Mouse (Mus musculus): Measurements from ENCODE around the gene Actr5. TPM values are rescaled to one million over a fixed set of nuclear protein-coding genes. Genes with fewer than 3 reads are reported as not detected.

Gene Actr5
- polyA plus RNA-seq, 1 experiment from 2014 or later = 5.6 TPM

GRCm38 (mm10) chr2:158680357-158680889 lies 55.7 kb downstream of the Actr5 start:
- H3K9ac ChIP-seq = no peak overlapping the region
- H3K4me3 ChIP-seq = no peak overlapping the region
- 64% methylated on average over 10 of the region's 10 CpGs for WGBS
- H3K27ac ChIP-seq = no peak overlapping the region
- no peaks in the 10 kb centered on the region for H3K9me3 ChIP-seq (replicated peaks)
- H3K36me3 ChIP-seq = no peaks in the 10 kb centered on the region
- peaks cover 9% of the 10 kb centered on the region for H3K4me1 ChIP-seq (replicated peaks)
- ATAC-seq (replicated peaks; ENCODE audit: insufficient number of reproducible peaks, insufficient read depth, low FRiP score, low read depth) = no peak
- no peak overlapping the region for H3K4me2 ChIP-seq
- no peaks in the 10 kb centered on the region for H3K27me3 ChIP-seq

- H3K4me3 ChIP-seq = no peak overlapping the region
- no peak overlapping the region for H3K9ac ChIP-seq
- no peak overlapping the region for H3K27ac ChIP-seq
- ATAC-seq (replicated peaks; ENCODE audit: insufficient number of reproducible peaks, insufficient read depth, low FRiP score, low read depth) = no peak
- WGBS = 80% methylated on average over 6 of the region's 6 CpGs
- H3K27me3 ChIP-seq = no peaks in the 10 kb centered on the region
- H3K9me3 ChIP-seq (replicated peaks) = no peaks in the 10 kb centered on the region
- H3K4me1 ChIP-seq (replicated peaks) = peaks cover 9% of the 10 kb centered on the region
- no peaks in the 10 kb centered on the region for H3K36me3 ChIP-seq
- H3K4me2 ChIP-seq = no peak overlapping the region
Observed at GRCm38 (mm10) chr2:158681714-158682113, 57.0 kb downstream of the Actr5 start.

- ATAC-seq (replicated peaks; ENCODE audit: insufficient number of reproducible peaks, insufficient read depth, low FRiP score, low read depth) = no peak
- H3K36me3 ChIP-seq = no peaks in the 10 kb centered on the region
- WGBS = 59% methylated on average over 11 of the region's 11 CpGs
- H3K9ac ChIP-seq = no peak overlapping the region
- no peaks in the 10 kb centered on the region for H3K9me3 ChIP-seq (replicated peaks)
- peak overlapping the region; percentile 35 for H3K27ac ChIP-seq
- H3K27me3 ChIP-seq = no peaks in the 10 kb centered on the region
- H3K4me1 ChIP-seq (replicated peaks) = peaks cover 9% of the 10 kb centered on the region
- no peak overlapping the region for H3K4me2 ChIP-seq
- H3K4me3 ChIP-seq = no peak overlapping the region
Observed at GRCm38 (mm10) chr2:158682344-158683037, 57.8 kb downstream of the Actr5 start.

GRCm38 (mm10) chr2:158683038-158683413 lies 58.3 kb downstream of the Actr5 start:
- H3K9ac ChIP-seq = no peak overlapping the region
- no peak; the same call in 1 of the 2 replicates for ATAC-seq (replicated peaks; ENCODE audit: insufficient number of reproducible peaks, insufficient read depth, low FRiP score, low read depth)
- H3K27ac ChIP-seq = peak overlapping the region; percentile 35; the same call in 1 of the 2 replicates
- 26% methylated on average over 4 of the region's 4 CpGs for WGBS
- H3K4me2 ChIP-seq = no peak overlapping the region
- H3K4me3 ChIP-seq = no peak overlapping the region
- no peaks in the 10 kb centered on the region for H3K9me3 ChIP-seq (replicated peaks)
- H3K27me3 ChIP-seq = no peaks in the 10 kb centered on the region
- H3K4me1 ChIP-seq (replicated peaks) = peaks cover 13% of the 10 kb centered on the region
- no peaks in the 10 kb centered on the region for H3K36me3 ChIP-seq

- ATAC-seq (replicated peaks; ENCODE audit: insufficient number of reproducible peaks, insufficient read depth, low FRiP score, low read depth) = no peak
- WGBS = 53% methylated on average over 9 of the region's 9 CpGs
Observed at GRCm38 (mm10) chr2:158684247-158684843, 59.7 kb downstream of the Actr5 start.

GRCm38 (mm10) chr2:158684910-158685309 lies 60.2 kb downstream of the Actr5 start:
- Histone ChIP-seq H3K27me3 (no peaks in the 10 kb centered on the region), H3K36me3 (no peaks in the 10 kb centered on the region), H3K27ac (no peak overlapping the region), H3K9me3 (replicated peaks) (no peaks in the 10 kb centered on the region), H3K4me2 (no peak overlapping the region), H3K9ac (no peak overlapping the region), H3K4me3 (no peak overlapping the region), H3K4me1 (replicated peaks) (peaks cover 28% of the 10 kb centered on the region)
- ATAC-seq (replicated peaks; ENCODE audit: insufficient number of reproducible peaks, insufficient read depth, low FRiP score, low read depth) = no peak
- 65% methylated on average over 3 of the region's 3 CpGs for WGBS

More at GRCm38 (mm10) chr2:158684247-158684843, 59.7 kb downstream of the Actr5 start:
- no peaks in the 10 kb centered on the region for H3K27me3 ChIP-seq
- H3K4me1 ChIP-seq (replicated peaks) = peaks cover 22% of the 10 kb centered on the region
- no peak overlapping the region for H3K4me2 ChIP-seq
- H3K4me3 ChIP-seq = no peak overlapping the region
- H3K9me3 ChIP-seq (replicated peaks) = no peaks in the 10 kb centered on the region
- no peak overlapping the region for H3K27ac ChIP-seq
- H3K36me3 ChIP-seq = no peaks in the 10 kb centered on the region
- no peak overlapping the region for H3K9ac ChIP-seq

- Histone ChIP-seq H3K4me2 (no peak overlapping the region), H3K9me3 (replicated peaks) (no peaks in the 10 kb centered on the region), H3K4me1 (replicated peaks) (peaks cover 29% of the 10 kb centered on the region), H3K36me3 (no peaks in the 10 kb centered on the region), H3K9ac (no peak overlapping the region), H3K27ac (no peak overlapping the region), H3K27me3 (no peaks in the 10 kb centered on the region), H3K4me3 (no peak overlapping the region)
- no peak for ATAC-seq (replicated peaks; ENCODE audit: insufficient number of reproducible peaks, insufficient read depth, low FRiP score, low read depth)
- WGBS = 77% methylated on average over 2 of the region's 2 CpGs
Observed at GRCm38 (mm10) chr2:158686394-158686793, 61.7 kb downstream of the Actr5 start.

- Histone ChIP-seq H3K27ac (peak overlapping the region; percentile 39), H3K27me3 (no peaks in the 10 kb centered on the region), H3K4me1 (replicated peaks) (peaks cover 26% of the 10 kb centered on the region), H3K9me3 (replicated peaks) (no peaks in the 10 kb centered on the region), H3K9ac (no peak overlapping the region), H3K4me3 (no peak overlapping the region), H3K36me3 (no peaks in the 10 kb centered on the region), H3K4me2 (peak overlapping the region; percentile 40)
- 31% methylated on average over 25 of the region's 25 CpGs for WGBS
- ATAC-seq (replicated peaks; ENCODE audit: insufficient number of reproducible peaks, insufficient read depth, low FRiP score, low read depth) = no peak
Observed at GRCm38 (mm10) chr2:158687804-158688241, 63.1 kb downstream of the Actr5 start.

MicroRNAs within 50 kb of the gene (microRNA counts, 519-probe panel; counts per million panel counts)
- microRNA mmu-miR-3474 = 1,895 counts per million, percentile 17 among the panel's probes with 10 or more counts

Small RNAs within 50 kb of the gene (microRNA-seq; reads per million reads assigned to microRNA genes)
- 0.63 reads per million for gene Mir3474

Other genes starting within 250 kb of the Actr5 start
- gene Snhg11, start 249.2 kb upstream of the Actr5 start, polyA plus RNA-seq (2015; fragmentation: Nextera tagmentation; extraction: Ambion mirVana) = 0.64 and 3.9 TPM in 2 replicates
- 11.0 and 12.7 TPM in 2 replicates for gene Ralgapb, start 215.0 kb upstream of the Actr5 start, polyA plus RNA-seq (2015; fragmentation: Nextera tagmentation; extraction: Ambion mirVana)
- not detected in 2 replicates for gene Adig, start 122.3 kb upstream of the Actr5 start, polyA plus RNA-seq (2015; fragmentation: Nextera tagmentation; extraction: Ambion mirVana)
- not detected in 2 replicates for gene Arhgap40, start 112.1 kb upstream of the Actr5 start, polyA plus RNA-seq (2015; fragmentation: Nextera tagmentation; extraction: Ambion mirVana)
- gene Slc32a1, start 14.1 kb upstream of the Actr5 start, polyA plus RNA-seq (2015; fragmentation: Nextera tagmentation; extraction: Ambion mirVana) = not detected in 2 replicates
- 5.2 and 6.8 TPM in 2 replicates for gene Ppp1r16b, start 40.5 kb downstream of the Actr5 start, polyA plus RNA-seq (2015; fragmentation: Nextera tagmentation; extraction: Ambion mirVana)
- 52.3 and 53.3 TPM in 2 replicates for gene Fam83d, start 143.2 kb downstream of the Actr5 start, polyA plus RNA-seq (2015; fragmentation: Nextera tagmentation; extraction: Ambion mirVana)
- gene Dhx35, start 169.9 kb downstream of the Actr5 start, polyA plus RNA-seq (2015; fragmentation: Nextera tagmentation; extraction: Ambion mirVana) = 11.8 and 12.5 TPM in 2 replicates